Mouse (Mus musculus): Measurements from ENCODE around the gene Asic5.
A peak's percentile ranks its signal among the peaks of the same experiment; 100 is the strongest.

The Asic5 gene

GRCm38 (mm10) chr3:81981990-81982389 lies at the start of gene Asic5:
Asic5 (plus strand) TSS chr3:81982290.
- no peak for ATAC-seq (ENCODE audit: low TSS enrichment)

GRCm38 (mm10) chr3:81933348-81933747 lies 48.7 kb upstream of the Asic5 start:
- no peak for ATAC-seq (ENCODE audit: low TSS enrichment)

- no peak for ATAC-seq (ENCODE audit: low TSS enrichment)
Measured at GRCm38 (mm10) chr3:81938924-81939323, 43.2 kb upstream of the Asic5 start.

DNA sequence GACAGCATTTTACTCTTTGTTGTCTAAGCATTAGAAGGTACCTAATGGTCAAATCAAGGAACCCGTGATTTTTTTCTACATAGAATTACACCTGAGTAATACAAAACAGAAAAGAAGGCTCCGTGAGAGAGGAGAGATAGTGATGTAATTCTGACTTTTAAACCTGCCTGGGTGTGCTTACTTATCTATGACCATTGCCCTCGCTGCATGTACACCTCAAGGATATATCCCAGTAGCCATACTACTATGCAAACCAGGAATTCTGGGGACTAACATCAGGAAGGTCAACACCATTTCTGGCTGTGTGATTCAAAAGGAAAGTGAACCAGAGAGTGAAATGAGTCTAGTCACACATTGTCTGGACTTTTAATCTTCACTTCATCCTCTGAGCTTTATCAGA lies 39.7 kb upstream of the Asic5 start:
- ATAC-seq (ENCODE audit: low TSS enrichment), result no peak

GRCm38 (mm10) chr3:81943097-81943496 lies 39.0 kb upstream of the Asic5 start:
- peak; percentile 87 for ATAC-seq (ENCODE audit: low TSS enrichment)

DNA sequence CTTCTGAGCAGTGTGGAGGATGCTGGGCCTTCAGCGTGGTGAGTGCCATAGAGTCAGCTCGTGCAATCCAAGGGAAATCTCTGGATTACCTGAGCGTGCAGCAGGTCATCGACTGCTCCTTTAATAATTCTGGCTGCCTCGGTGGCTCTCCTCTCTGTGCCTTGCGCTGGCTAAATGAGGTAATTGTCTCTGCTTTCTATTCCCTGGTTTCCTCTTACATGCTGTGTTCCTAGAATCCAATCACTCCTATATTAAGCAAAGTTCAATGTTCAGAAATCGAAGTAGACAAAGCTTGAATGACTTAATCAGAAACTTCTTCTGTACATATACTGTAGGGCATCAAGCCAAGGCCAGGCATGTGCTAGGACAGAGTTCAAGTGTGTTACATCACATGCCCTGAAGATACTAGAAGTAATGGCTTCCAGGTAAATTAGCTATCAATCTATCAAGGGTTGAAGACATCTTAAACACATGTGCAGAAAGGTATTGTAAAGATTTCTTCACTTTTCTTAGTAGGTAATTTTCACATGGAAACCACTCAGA lies 37.2 kb upstream of the Asic5 start:
- no peak for ATAC-seq (ENCODE audit: low TSS enrichment)

DNA sequence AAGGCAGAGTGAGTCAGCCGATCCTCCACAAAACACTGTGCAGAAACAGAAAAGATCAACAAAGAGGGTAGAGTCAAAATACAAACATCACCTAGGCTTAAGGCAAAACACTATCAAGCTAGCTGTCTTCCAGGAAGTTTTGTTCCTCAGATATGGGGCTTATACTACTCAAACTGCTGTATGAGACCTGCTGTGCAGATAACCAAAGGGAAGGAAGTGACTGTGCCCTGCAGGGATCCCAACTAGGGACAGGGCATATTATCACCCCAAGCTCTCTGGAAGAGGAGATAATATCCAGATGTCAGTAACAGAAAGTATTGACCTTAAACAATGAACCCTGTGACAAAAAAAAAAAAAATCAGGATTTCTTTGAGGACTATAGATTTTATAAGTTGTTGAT lies 33.0 kb upstream of the Asic5 start:
- ATAC-seq (ENCODE audit: low TSS enrichment), result no peak

DNA sequence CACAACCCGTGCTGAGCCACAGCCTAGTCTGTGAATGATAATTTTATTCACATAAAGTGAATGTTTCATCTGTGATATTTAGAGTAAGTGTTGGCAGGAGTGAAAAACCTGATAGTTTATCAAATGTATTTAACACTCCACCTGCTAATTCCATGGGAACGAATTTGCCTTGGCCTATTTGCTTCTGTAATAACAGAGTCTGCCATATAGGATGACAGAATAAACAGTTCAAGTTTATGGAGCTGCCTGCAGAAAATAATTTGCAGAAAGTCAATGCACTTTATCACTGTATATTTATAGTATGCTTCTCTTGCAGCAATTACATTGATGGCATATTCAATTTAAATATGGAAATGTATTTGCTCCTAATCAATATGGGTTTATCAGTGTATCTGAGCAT lies 30.3 kb upstream of the Asic5 start:
- no peak for ATAC-seq (ENCODE audit: low TSS enrichment)

GRCm38 (mm10) chr3:81957484-81957883 lies 24.6 kb upstream of the Asic5 start:
- ATAC-seq (ENCODE audit: low TSS enrichment), result no peak

GRCm38 (mm10) chr3:81961336-81961735 lies 20.8 kb upstream of the Asic5 start:
- no peak for ATAC-seq (ENCODE audit: low TSS enrichment)

DNA sequence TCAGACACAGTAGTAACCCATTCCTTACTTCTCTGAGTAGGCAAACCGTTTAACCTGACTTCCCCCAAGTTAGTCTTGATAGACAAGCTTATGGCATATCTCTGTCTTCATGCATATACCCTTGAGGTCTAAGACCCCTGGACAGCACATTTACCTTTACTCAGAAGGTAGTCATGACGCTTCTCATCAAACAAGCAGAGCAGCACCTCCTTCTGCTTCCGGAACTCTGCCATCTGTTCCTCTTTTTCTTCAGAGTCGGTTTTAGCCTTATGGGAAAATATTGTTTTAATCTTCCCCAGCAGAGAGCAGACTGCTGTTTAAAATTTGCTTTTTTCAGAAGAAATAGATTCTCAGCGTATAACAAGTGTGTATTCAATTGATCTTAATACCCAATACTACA lies 18.3 kb upstream of the Asic5 start:
- peak; percentile 74 for ATAC-seq (ENCODE audit: low TSS enrichment)

GRCm38 (mm10) chr3:81964596-81964995 lies 17.5 kb upstream of the Asic5 start:
- no peak for ATAC-seq (ENCODE audit: low TSS enrichment)

GRCm38 (mm10) chr3:81975607-81976006 lies 6.5 kb upstream of the Asic5 start:
- ATAC-seq (ENCODE audit: low TSS enrichment), result no peak

GRCm38 (mm10) chr3:81976102-81976501 lies 6.0 kb upstream of the Asic5 start, which contains the start of gene Tdo2:
Tdo2 (minus strand) TSS chr3:81976202.
- no peak for ATAC-seq (ENCODE audit: low TSS enrichment)

DNA sequence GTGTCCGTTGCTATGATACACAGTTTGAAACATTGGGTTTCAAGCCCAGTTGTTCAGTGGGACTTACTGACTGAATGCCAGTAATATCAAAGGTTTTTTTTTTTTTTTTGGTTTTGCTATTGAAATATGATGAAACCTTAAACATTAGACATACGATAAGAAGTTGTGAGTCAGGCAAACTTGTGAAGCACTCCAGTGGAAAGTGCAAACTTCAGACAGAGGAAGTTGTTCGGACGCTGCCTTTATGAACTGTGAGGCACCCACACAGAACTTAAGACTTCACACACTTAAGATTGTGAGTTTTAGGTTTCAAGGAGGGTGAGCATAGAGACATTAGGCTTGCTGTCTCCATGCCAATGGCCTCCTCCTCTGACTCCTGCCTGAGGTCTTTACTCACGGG lies 514 bp upstream of the Asic5 start:
- ATAC-seq (ENCODE audit: low TSS enrichment), result no peak

DNA sequence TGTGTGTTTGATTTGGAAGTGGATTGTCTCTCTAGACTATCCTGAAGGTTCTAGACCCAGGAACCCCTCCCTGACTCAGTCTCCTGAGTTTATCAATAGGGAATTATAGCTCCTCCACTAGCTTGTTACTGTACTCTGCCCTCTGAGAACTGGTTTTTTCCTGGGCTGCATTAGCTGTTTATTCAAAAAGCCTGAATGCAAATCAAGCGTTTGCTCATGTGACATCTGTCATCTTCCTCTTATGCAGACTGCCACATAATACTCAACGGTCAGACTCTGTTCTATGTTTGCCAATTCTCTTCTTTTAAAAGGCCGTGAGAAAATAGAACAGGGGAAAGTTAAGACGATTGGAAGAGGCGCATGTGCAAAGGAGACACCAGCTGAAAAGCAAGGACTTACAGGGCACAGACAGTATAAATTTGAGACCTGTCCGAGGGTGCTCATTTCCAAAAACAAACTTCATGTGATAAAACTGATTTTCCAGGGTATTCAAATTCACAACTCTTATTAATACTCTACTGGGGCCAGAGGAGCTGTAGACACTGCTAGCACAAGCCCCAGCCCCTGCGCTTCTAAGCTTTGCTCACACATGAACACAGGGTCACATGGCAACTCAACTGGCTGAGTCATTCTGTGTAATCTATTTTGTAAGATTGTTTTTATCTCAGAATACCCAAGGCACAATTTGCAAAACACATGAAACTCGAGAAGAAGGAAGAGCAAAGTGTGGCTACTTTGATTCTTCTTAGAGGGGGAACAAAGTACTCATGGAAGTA lies 1.2 kb downstream of the Asic5 start:
- ATAC-seq (ENCODE audit: low TSS enrichment), result no peak

DNA sequence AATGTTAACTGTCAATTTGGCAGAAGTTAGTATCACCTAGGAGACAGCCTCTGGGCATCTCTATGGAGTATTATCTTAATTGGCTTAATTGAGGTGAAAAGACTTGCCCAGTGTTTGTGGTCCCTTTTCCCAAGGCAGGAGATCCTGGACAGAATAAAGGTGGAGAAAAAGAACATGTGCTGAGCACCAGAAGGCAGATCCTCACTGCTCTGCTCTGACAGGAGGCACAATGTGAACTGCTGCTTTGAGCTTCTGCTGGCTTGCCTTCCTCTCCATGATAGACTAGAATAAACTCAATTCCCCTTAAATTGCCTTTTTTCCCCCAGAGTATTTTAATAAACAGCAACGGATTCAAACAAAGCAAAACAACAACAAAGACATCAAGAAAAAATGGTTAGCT lies 3.0 kb downstream of the Asic5 start:
- ATAC-seq (ENCODE audit: low TSS enrichment), result no peak

DNA sequence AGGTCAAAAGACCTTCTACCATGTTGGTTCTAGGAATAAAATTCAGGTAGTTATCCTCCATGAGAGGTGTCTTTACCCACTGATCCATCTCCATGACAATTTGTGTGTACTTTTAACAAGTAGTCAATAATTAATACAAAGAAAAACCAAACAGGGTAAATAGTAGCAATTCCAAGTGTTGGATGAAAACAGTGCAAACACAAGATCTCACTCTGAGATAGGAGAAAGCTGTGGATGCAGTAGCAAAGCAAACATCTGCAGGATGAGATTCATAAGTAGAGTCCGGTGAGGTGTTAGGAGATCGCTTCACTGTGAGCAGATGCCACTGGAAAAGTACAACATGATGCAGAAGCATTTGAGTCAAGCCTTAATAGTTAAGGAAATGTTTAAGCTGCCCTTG lies 4.0 kb downstream of the Asic5 start:
- no peak for ATAC-seq (ENCODE audit: low TSS enrichment)

GRCm38 (mm10) chr3:81987628-81988027 lies 5.5 kb downstream of the Asic5 start:
- ATAC-seq (ENCODE audit: low TSS enrichment), result no peak

GRCm38 (mm10) chr3:81989692-81990141 lies 7.6 kb downstream of the Asic5 start:
- no peak for ATAC-seq (ENCODE audit: low TSS enrichment)

DNA sequence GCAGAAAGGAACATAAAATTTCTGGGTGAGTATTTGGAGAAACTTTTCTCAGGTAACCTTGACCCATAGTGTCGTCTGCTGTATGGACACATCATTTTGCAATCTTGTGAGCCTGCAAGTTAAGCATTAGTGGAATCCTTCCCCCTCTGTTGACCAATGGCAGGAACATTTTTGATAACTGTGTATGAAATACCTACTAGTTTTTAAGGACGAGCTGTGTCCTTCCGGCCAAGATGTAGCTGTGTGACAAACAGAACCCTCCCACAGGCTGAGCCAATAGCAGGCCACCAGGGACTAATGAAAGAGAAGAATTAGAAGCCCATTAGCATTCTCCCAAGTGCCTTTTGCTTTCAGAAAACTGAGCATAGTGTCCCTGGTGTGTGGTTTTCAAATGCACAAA lies 8.4 kb downstream of the Asic5 start:
- no peak for ATAC-seq (ENCODE audit: low TSS enrichment)

- no peak for ATAC-seq (ENCODE audit: low TSS enrichment)
Measured at GRCm38 (mm10) chr3:81995371-81995770, 13.3 kb downstream of the Asic5 start.

DNA sequence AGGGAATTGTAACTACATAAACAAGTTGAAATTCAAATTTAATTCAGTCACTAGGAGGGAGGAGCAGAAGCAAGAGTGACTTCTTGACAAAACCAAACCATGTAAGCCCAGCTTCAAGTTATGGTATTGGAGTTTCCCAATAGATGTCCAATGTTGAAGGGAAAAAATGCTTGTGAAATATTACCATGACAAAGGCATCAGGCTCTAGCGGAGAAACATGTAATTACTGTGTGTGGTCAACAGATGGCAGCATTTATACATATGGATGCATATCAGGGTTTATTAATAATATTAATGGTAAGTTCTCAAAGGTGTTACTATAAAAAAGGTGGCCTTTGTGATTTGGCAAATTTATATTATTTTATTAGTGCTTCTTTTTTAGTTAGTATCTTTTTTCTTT lies 13.9 kb downstream of the Asic5 start:
- ATAC-seq (ENCODE audit: low TSS enrichment), result 0 out of 2 replicates have a peak, but pooled peaks have one; percentile 44

DNA sequence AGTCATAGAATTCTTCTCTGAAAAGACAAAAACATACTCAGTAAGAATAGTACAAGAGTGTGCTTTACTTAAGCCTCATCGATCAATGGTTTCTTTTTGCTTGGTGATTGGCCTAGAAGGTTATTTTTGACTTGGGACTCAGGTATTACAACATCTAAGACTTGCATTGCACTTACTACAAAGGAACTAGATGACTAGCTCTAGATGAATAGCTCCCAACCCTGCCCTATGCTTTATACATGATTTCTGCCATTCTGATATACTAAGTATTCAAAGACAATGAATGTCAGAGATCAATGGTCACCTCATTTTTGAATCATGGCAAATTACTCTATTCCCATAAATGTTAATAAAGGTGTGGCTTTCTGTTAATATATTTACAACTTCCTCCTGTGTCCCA lies 24.9 kb downstream of the Asic5 start:
- ATAC-seq (ENCODE audit: low TSS enrichment), result no peak
